Mouse (Mus musculus) ES-Bruce4 (cell line): ENCODE data around the gene Cdc37l1. TPM values are rescaled to one million over a fixed set of nuclear protein-coding genes. Genes with fewer than 3 reads are reported as not detected.

ENCODE experiments used
- H3K27ac ChIP-seq: 2 replicates; pipeline ENCODE4 v1.5.1; 2012; ENCODE audit warnings: low read length, inconsistent platforms; ENCODE audit not compliant: insufficient read depth
- H3K27me3 ChIP-seq: 2 replicates; pipeline ENCODE4 v1.6.1; 2012; ENCODE audit warnings: mild to moderate bottlenecking, low read length, inconsistent platforms; ENCODE audit not compliant: control insufficient read depth, poor library complexity, insufficient read depth, severe bottlenecking
- H3K36me3 ChIP-seq: 2 replicates; pipeline ENCODE4 v1.6.1; 2012; ENCODE audit warnings: inconsistent platforms, mild to moderate bottlenecking, low read length, moderate library complexity; ENCODE audit not compliant: control insufficient read depth, poor library complexity, insufficient read depth, severe bottlenecking
- H3K4me1 ChIP-seq: one replicate; pipeline ENCODE4 v1.8.1; 2011; ENCODE audit warnings: low read length; ENCODE audit not compliant: control insufficient read depth, insufficient read depth
- H3K4me3 ChIP-seq: 2 replicates; pipeline ENCODE4 v1.5.1; 2011; ENCODE audit warnings: low read depth, mild to moderate bottlenecking, low read length
- H3K9ac ChIP-seq: 2 replicates; pipeline ENCODE4 v1.6.1; 2012; ENCODE audit warnings: low read depth, mild to moderate bottlenecking, inconsistent platforms; ENCODE audit not compliant: poor library complexity, severe bottlenecking
- H3K9me3 ChIP-seq: replicated peaks from 2 replicates; pipeline ENCODE4 v1.6.1; 2012; ENCODE audit warnings: mild to moderate bottlenecking, low read length, inconsistent platforms; ENCODE audit not compliant: control insufficient read depth, poor library complexity, insufficient read depth, severe bottlenecking
- CTCF ChIP-seq: IDR thresholded peaks from one replicate; pipeline ENCODE4 v1.8.1; 2011; ENCODE audit warnings: low read depth, low read length
- EP300 ChIP-seq: IDR thresholded peaks from 2 replicates; pipeline ENCODE4 v1.6.1; 2011; ENCODE audit warnings: low read depth, low read length; ENCODE audit not compliant: insufficient read depth
- POLR2A ChIP-seq: IDR thresholded peaks from one replicate; pipeline ENCODE4 v1.8.1; 2011; ENCODE audit warnings: low read length; ENCODE audit not compliant: insufficient read depth
- polyA plus RNA-seq: library from polyadenylated mRNA; stranded (reverse); fragments of >200 nt; gene quantifications from 2 replicates; pipeline ENCODE4 v1.2.4, GENCODE M21; 2011; ENCODE audit warnings: low read depth; ENCODE audit not compliant: missing spikeins, insufficient read depth, insufficient read length

The Cdc37l1 gene
- polyA plus RNA-seq, 1 experiment, result 58.9 TPM

DNA sequence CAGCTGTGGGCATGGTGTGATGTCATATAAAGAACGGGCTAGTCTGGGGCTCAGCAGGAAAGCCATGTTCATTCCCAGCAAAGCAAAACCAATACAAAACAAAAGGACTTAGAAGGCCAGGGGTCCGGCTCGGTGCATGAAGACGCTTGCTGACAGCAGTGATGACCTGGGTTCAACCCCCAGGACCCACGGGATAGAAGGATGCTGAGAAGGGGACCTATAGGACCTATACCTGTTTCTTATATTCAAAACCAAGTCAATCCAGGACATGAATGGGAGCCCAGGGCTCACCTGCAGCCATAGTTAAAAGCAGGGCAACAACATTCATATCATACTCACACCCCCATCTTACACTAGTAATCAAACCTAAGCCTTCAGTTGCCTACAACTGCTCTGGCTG is 72.9 kb downstream of the Cdc37l1 start:
- H3K4me1 ChIP-seq, result no peaks in the 10 kb centered on the region
- H3K36me3 ChIP-seq, result no peaks in the 10 kb centered on the region
- no peak overlapping the region for H3K9ac ChIP-seq
- no peaks in the 10 kb centered on the region for H3K27me3 ChIP-seq
- no peaks in the 10 kb centered on the region for H3K9me3 ChIP-seq
- no peak for TF ChIP-seq EP300
- TF ChIP-seq POLR2A, result no peak
- TF ChIP-seq CTCF, result no peak
- H3K27ac ChIP-seq, result no peak overlapping the region
- no peak overlapping the region for H3K4me3 ChIP-seq

DNA sequence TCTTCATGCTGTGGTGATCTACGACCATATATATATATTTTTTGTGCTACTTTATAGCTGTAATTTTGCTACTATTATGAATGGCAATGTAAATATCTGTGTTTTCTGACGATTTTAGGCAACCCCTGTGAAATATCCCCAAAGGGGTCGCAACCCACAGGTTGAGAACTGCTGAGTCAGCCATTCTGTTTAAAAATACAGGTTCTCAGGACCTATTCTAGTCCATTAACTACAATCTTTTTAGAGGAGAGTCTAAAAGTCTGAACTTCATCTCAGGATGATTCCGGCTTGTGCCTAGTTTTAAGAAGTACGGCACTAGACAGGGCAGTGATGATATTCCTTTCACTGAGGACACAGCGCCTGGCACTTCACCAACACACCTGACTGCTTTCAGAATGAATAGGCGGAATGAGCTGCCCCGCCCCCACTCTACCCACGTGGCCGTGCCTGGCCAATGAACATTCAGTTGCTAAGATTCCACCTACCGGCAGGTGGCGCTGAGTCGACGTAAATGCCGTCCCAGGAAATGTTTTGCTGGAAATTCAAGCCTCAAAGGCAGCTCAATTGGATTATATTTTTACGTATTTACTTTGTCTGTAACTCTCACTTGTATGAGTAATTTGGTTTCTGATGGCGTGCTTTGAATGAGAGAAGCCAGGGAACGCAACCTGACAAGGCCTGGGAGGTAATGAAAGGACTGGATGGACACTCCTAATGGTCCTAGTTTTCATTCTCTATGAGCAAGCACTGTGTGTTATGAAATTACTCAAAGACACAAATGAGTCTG is 73.6 kb downstream of the Cdc37l1 start:
- H3K9me3 ChIP-seq, result no peaks in the 10 kb centered on the region
- no peaks in the 10 kb centered on the region for H3K4me1 ChIP-seq
- no peak overlapping the region for H3K9ac ChIP-seq
- H3K4me3 ChIP-seq, result peak overlapping the region; percentile 18; the same call in 1 of the 2 replicates
- 0 out of 2 replicates have a peak, but pooled peaks have one; percentile 57 for TF ChIP-seq EP300
- TF ChIP-seq POLR2A, result peak; percentile 36
- TF ChIP-seq CTCF, result peak; percentile 97
- no peak overlapping the region for H3K27ac ChIP-seq
- no peaks in the 10 kb centered on the region for H3K27me3 ChIP-seq
- H3K36me3 ChIP-seq, result no peaks in the 10 kb centered on the region

DNA sequence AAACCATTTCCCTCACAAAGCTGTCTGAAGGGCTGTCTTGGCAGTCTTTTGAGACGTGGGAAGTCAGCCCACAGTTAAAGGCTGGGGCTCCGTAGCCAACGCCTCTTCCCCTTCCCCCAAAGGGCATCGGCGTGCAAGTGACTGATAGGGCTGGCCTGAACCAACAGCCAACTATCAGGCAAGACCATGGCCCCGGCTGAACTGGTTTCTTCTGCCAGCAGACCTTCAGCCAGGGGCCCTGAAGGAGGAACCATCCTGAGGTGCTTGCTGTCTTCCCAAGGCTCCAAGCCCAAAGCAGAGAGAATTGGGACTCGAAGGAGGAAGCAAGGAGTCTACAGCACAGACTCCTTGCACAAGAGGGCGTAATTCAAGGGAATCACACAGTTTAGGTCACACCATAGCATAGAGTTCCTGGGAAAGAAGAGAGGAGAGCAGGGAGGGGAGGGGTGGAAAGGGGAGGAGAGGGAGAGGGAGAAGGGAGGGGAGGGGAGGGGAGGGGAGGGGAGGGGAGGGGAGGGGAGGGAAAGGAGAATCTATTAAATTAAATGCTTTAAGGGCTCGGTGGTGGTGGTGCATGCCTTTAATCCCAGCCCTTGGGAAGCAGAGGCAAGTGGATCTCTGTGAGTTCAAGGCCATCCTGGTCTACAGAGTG is 74.4 kb downstream of the Cdc37l1 start:
- H3K9me3 ChIP-seq, result no peaks in the 10 kb centered on the region
- no peaks in the 10 kb centered on the region for H3K27me3 ChIP-seq
- no peaks in the 10 kb centered on the region for H3K36me3 ChIP-seq
- no peaks in the 10 kb centered on the region for H3K4me1 ChIP-seq
- H3K9ac ChIP-seq, result no peak overlapping the region
- no peak overlapping the region for H3K4me3 ChIP-seq
- H3K27ac ChIP-seq, result peak overlapping the region; percentile 6; the same call in 1 of the 2 replicates
- no peak for TF ChIP-seq POLR2A
- TF ChIP-seq EP300, result no peak
- TF ChIP-seq CTCF, result peak; percentile 1

DNA sequence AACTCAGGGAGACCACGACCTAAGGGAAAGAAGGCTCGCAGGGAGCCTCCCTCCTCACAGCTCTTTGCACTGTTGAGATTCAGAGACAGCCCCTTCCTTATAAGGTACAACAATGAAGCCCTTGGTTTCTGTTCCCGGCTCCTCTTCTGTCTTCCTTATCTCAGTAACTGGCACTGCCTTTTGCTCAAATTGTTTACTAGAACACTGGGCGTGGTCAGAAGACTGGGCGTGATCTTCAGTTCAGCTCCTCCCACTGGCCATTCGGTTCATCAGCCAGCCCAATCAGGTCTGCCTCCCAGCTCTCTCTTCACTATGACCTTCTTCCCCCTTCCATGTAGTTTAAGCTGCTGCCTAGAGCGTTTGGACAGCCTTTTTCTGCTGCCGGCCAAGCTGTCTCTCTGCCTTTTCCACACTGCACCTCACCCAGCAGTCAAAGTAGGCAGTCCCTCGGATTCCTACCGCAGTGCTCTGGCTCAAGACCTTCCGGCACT is 76.9 kb downstream of the Cdc37l1 start:
- H3K36me3 ChIP-seq, result no peaks in the 10 kb centered on the region
- no peaks in the 10 kb centered on the region for H3K27me3 ChIP-seq
- H3K9me3 ChIP-seq, result no peaks in the 10 kb centered on the region
- peak overlapping the region; percentile 52 for H3K27ac ChIP-seq
- H3K9ac ChIP-seq, result no peak overlapping the region
- H3K4me1 ChIP-seq, result no peaks in the 10 kb centered on the region
- peak overlapping the region; percentile 22 for H3K4me3 ChIP-seq
- TF ChIP-seq EP300 (no peak), POLR2A (peak; percentile 9), CTCF (no peak)

DNA sequence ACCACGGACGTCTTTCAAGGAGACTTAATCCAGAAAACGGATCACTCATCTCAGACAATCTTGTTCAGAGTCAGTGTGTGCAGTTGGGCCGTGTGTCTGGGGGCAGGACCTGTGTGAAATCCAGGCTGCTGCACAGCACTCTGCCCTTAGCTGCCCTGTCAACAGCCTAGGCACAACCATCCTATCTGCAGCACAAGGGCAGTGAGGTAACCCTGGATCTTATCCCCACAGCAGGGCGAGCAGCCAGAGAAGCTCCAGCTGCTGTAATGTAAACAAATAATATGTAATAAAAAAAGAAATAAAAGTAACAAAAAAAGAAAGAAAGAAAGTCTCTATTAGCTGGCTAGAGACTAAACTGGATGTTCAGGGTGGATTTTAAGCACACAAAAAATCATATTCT is 79.0 kb downstream of the Cdc37l1 start:
- Histone ChIP-seq H3K27me3 (no peaks in the 10 kb centered on the region), H3K9ac (no peak overlapping the region), H3K4me1 (no peaks in the 10 kb centered on the region), H3K27ac (no peak overlapping the region), H3K9me3 (no peaks in the 10 kb centered on the region), H3K4me3 (no peak overlapping the region), H3K36me3 (no peaks in the 10 kb centered on the region)
- TF ChIP-seq EP300 (no peak), POLR2A (no peak), CTCF (no peak)

DNA sequence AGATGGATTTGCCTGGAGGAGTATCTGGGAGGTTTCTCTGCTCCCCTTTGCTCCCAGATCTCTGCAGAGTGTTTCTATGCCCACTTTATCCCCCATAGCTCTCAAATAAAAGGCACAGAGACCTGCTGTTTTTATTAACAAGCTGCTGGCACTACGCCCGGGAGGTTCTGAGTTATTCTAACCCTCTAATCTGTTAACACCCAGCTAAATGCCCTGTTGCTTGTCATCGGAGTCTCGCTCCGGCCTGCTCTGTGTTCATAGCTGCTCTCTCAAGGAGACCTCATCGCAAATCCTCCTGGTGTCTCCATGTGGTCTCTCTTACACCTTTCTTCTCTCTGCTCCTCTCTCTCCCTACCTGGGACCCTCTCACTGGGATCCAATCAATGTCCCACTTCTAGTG is 84.7 kb downstream of the Cdc37l1 start:
- H3K4me3 ChIP-seq, result no peak overlapping the region
- no peak overlapping the region for H3K27ac ChIP-seq
- TF ChIP-seq POLR2A, result no peak
- H3K36me3 ChIP-seq, result no peaks in the 10 kb centered on the region
- H3K4me1 ChIP-seq, result no peaks in the 10 kb centered on the region
- no peaks in the 10 kb centered on the region for H3K27me3 ChIP-seq
- H3K9ac ChIP-seq, result no peak overlapping the region
- no peaks in the 10 kb centered on the region for H3K9me3 ChIP-seq

Other genes starting within 250 kb of the Cdc37l1 start
- 0.27 and 0.88 TPM in 2 replicates for gene Slc1a1, start 155.3 kb upstream of the Cdc37l1 start, polyA plus RNA-seq
- 3.4 and 5.6 TPM in 2 replicates for gene Plpp6, start 26.4 kb upstream of the Cdc37l1 start, polyA plus RNA-seq
- gene 4430402I18Rik, start 22.6 kb upstream of the Cdc37l1 start, polyA plus RNA-seq, result 0.72 and 1.7 TPM in 2 replicates
- gene Ak3, start 57.6 kb downstream of the Cdc37l1 start, polyA plus RNA-seq, result 20.4 and 23.3 TPM in 2 replicates
- gene Rcl1, start 111.0 kb downstream of the Cdc37l1 start, polyA plus RNA-seq, result 53.3 and 53.9 TPM in 2 replicates